Mouse (Mus musculus) heart, embryonic 10.5 days (tissue): ENCODE data around the gene Hist1h2ab. TPM values are rescaled to one million over a fixed set of nuclear protein-coding genes. Genes with fewer than 3 reads are reported as not detected.

Experiments
- DNase-seq: peaks from one replicate; pipeline ENCODE4 v3.0.0-alpha.2; 2017; ENCODE audit warnings: low spot score
- H3K27ac ChIP-seq: fragments of 300-500 bp; sonication (generic); 2 replicates; pipeline ENCODE4 v1.5.1; 2016; ENCODE audit warnings: mild to moderate bottlenecking
- H3K27me3 ChIP-seq: fragments of 300-500 bp; sonication (generic); 2 replicates; pipeline ENCODE4 v1.6.1; 2016; ENCODE audit warnings: mild to moderate bottlenecking; ENCODE audit not compliant: poor library complexity, insufficient read depth, severe bottlenecking
- H3K36me3 ChIP-seq: fragments of 300-500 bp; sonication (generic); 2 replicates; pipeline ENCODE4 v1.6.1; 2016; ENCODE audit warnings: mild to moderate bottlenecking, moderate library complexity
- H3K4me1 ChIP-seq: fragments of 300-500 bp; sonication (generic); 2 replicates; pipeline ENCODE4 v1.6.1; 2016; ENCODE audit warnings: mild to moderate bottlenecking
- H3K4me3 ChIP-seq: fragments of 300-500 bp; sonication (generic); 2 replicates; pipeline ENCODE4 v1.5.1; 2016; ENCODE audit warnings: mild to moderate bottlenecking, moderate library complexity
- H3K9me3 ChIP-seq: fragments of 300-500 bp; sonication (generic); 2 replicates; pipeline ENCODE4 v1.6.1; 2016; ENCODE audit warnings: mild to moderate bottlenecking, moderate library complexity
- WGBS: fragments of 180-500 bp; shearing (Covaris S2); methylation state at CpG from one replicate; pipeline ENCODE4 v1.1.7; 2016; 5-methylcytosine and 5-hydroxymethylcytosine counted together
- polyA plus RNA-seq: library from polyadenylated mRNA; unstranded; fragments of >200 nt; fragmentation: Nextera tagmentation; extraction: Ambion mirVana; gene quantifications from 2 replicates; pipeline ENCODE4 v1.2.1, GENCODE M21; 2016

The Hist1h2ab gene
- polyA plus RNA-seq, 1 experiment from 2014 or later = 23.3 TPM

DNA sequence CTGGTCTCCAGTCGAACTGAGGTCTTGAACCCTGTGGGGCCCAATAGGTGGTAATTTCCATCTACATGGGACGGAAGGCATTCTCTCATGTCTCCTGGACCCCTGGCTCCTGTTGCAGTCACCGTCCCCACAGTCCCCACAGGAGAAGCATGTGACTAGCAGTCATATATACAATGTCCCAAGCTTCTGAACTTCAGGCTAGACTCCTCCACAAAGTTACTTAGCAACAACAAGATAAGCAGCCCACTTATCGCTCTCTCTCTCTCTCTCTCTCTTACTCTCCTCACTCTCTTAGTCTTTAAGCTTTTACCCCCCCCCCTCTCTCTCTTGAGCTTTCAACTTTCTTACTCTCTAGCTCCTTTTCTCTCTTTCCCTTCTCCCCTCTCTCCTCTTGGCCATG lies 26.7 kb upstream of the Hist1h2ab start:
- DNase-seq = no peak
- peak overlapping the region; percentile 73; the same call in 1 of the 2 replicates for H3K27ac ChIP-seq

GRCm38 (mm10) chr13:23725213-23725612 lies 25.7 kb upstream of the Hist1h2ab start:
- 63% methylated on average over 1 of the region's 1 CpGs for WGBS
- no peaks in the 10 kb centered on the region for H3K9me3 ChIP-seq
- H3K27me3 ChIP-seq = no peaks in the 10 kb centered on the region
- H3K4me3 ChIP-seq = no peak overlapping the region
- H3K27ac ChIP-seq = peak overlapping the region; percentile 73; the same call in 1 of the 2 replicates
- H3K36me3 ChIP-seq = no peaks in the 10 kb centered on the region
- DNase-seq = no peak
- H3K4me1 ChIP-seq = peaks cover 15% of the 10 kb centered on the region

More for the DNA sequence above, 26.7 kb upstream of the Hist1h2ab start:
- WGBS = 42% methylated on average over 4 of the region's 4 CpGs
- Histone ChIP-seq H3K36me3 (no peaks in the 10 kb centered on the region), H3K9me3 (no peaks in the 10 kb centered on the region), H3K27me3 (no peaks in the 10 kb centered on the region), H3K4me3 (no peak overlapping the region), H3K4me1 (peaks cover 15% of the 10 kb centered on the region)

- Histone ChIP-seq H3K36me3 (no peaks in the 10 kb centered on the region), H3K4me1 (peaks cover 18% of the 10 kb centered on the region), H3K9me3 (no peaks in the 10 kb centered on the region), H3K27ac (no peak overlapping the region), H3K4me3 (no peak overlapping the region), H3K27me3 (no peaks in the 10 kb centered on the region)
- no peak for DNase-seq
- 71% methylated on average over 18 of the region's 18 CpGs for WGBS
Observed at GRCm38 (mm10) chr13:23728472-23729191, 22.3 kb upstream of the Hist1h2ab start.

DNA sequence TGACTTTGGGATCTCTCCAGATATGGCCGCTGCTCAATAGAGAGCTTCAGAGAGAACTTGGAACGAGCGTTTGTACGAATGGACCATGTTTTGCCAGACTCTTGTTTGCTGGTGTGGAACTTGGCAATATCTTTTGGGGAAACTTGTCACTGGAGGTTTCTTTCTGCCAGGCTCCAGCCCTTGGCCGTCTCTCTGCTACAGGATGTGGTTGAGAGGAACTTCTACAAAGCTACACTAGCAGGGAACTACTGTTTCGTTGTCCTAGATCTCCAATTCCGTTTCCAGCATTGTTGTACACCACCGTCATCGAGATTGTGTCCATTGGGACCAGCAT lies 21.8 kb upstream of the Hist1h2ab start:
- Histone ChIP-seq H3K36me3 (no peaks in the 10 kb centered on the region), H3K4me3 (no peak overlapping the region), H3K27ac (no peak overlapping the region), H3K4me1 (peaks cover 13% of the 10 kb centered on the region), H3K27me3 (no peaks in the 10 kb centered on the region), H3K9me3 (no peaks in the 10 kb centered on the region)
- no peak for DNase-seq
- 91% methylated on average over 9 of the region's 9 CpGs for WGBS

DNA sequence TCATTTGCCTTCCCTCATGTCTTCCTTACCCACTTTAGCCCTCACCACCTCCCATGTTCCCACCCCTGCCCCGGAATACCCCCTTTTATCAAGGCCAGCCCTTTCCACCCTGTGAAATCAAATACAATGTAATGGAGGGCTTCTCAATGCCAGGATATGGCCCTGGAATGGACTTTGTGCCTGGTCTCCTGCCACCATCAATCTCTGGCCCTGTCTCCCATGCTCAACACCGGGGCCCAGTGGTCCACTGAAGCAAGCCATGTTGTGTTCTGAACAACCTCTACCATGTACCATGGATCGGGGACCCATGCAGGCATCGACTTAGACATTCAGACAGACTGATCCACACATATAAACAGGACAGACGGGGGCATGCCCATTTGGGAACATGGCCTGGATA lies 21.2 kb upstream of the Hist1h2ab start:
- no peaks in the 10 kb centered on the region for H3K36me3 ChIP-seq
- H3K4me3 ChIP-seq = no peak overlapping the region
- no peak overlapping the region for H3K27ac ChIP-seq
- no peaks in the 10 kb centered on the region for H3K27me3 ChIP-seq
- DNase-seq = no peak
- no peaks in the 10 kb centered on the region for H3K9me3 ChIP-seq
- WGBS = 92% methylated on average over 5 of the region's 5 CpGs
- peaks cover 8% of the 10 kb centered on the region for H3K4me1 ChIP-seq

GRCm38 (mm10) chr13:23730479-23730878 lies 20.4 kb upstream of the Hist1h2ab start:
- 20% methylated on average over 8 of the region's 8 CpGs for WGBS
- Histone ChIP-seq H3K4me1 (peaks cover 4% of the 10 kb centered on the region), H3K27ac (no peak overlapping the region; the same call in 1 of the 2 replicates), H3K36me3 (no peaks in the 10 kb centered on the region), H3K9me3 (no peaks in the 10 kb centered on the region), H3K27me3 (no peaks in the 10 kb centered on the region), H3K4me3 (no peak overlapping the region)
- peak; percentile 82 for DNase-seq

- no peak for DNase-seq
- 23% methylated on average over 8 of the region's 8 CpGs for WGBS
- Histone ChIP-seq H3K4me3 (no peak overlapping the region), H3K36me3 (no peaks in the 10 kb centered on the region), H3K27ac (no peak overlapping the region), H3K4me1 (peaks cover 4% of the 10 kb centered on the region), H3K9me3 (no peaks in the 10 kb centered on the region), H3K27me3 (no peaks in the 10 kb centered on the region)
Observed at GRCm38 (mm10) chr13:23732156-23732804, 18.6 kb upstream of the Hist1h2ab start.

DNA sequence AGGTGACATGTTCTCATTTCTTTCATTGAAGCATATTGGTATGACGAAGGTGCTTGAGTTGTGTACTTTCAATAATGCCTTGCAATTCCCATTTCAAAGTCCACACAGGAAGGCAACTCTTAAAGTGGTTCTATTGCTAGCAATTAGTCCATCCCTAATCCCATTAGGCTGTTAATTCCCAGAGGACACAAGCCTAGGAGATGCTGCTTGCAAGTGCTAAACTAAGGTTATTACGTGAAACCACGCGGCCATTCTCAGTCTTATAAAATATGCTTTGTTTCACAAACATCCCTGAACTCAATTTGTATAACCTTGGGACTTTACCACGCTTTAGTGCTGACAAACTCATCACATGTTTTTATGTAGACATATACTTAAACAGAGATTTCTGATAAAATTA lies 13.8 kb upstream of the Hist1h2ab start:
- H3K4me3 ChIP-seq = no peak overlapping the region
- peak overlapping the region; percentile 93; the same call in 1 of the 2 replicates for H3K27ac ChIP-seq
- no peaks in the 10 kb centered on the region for H3K27me3 ChIP-seq
- no peaks in the 10 kb centered on the region for H3K9me3 ChIP-seq
- no peak for DNase-seq
- H3K36me3 ChIP-seq = no peaks in the 10 kb centered on the region
- peaks cover 5% of the 10 kb centered on the region; the same call in 1 of the 2 replicates for H3K4me1 ChIP-seq
- 86% methylated on average over 5 of the region's 5 CpGs for WGBS

GRCm38 (mm10) chr13:23738041-23738440 lies 12.9 kb upstream of the Hist1h2ab start:
- H3K4me3 ChIP-seq = peak overlapping the region; percentile 65
- H3K27ac ChIP-seq = peak overlapping the region; percentile 93
- H3K4me1 ChIP-seq = peaks cover 5% of the 10 kb centered on the region; the same call in 1 of the 2 replicates
- H3K27me3 ChIP-seq = no peaks in the 10 kb centered on the region
- no peaks in the 10 kb centered on the region for H3K9me3 ChIP-seq
- no peak for DNase-seq
- WGBS = 27% methylated on average over 4 of the region's 4 CpGs
- no peaks in the 10 kb centered on the region for H3K36me3 ChIP-seq

DNA sequence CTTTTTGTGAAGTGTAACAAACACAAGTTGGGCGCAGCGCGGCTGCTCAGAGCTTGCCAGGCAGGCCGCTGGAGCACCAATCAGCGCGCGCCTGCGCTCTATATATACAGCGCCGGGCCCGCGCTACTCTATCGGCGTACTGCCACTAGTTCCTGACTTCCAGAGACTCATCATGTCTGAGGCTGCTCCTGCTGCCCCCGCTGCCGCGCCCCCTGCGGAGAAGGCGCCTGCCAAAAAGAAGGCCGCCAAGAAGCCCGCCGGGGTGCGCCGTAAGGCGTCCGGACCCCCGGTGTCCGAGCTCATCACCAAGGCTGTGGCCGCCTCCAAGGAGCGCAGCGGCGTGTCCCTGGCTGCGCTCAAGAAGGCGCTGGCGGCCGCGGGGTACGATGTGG lies 12.3 kb upstream of the Hist1h2ab start, which contains the start of gene Hist1h1c:
Gene Hist1h1c, plus strand, starts transcription at position 132 of the 392 bp plus-strand sequence.
- under 1% methylated on average over 38 of the region's 38 CpGs for WGBS
- Histone ChIP-seq H3K27ac (peak within 1 kb of the TSS; percentile 93), H3K9me3 (no peaks in the 10 kb centered on the region), H3K27me3 (no peaks in the 10 kb centered on the region), H3K4me1 (peaks cover 5% of the 10 kb centered on the region; the same call in 1 of the 2 replicates), H3K4me3 (peak within 1 kb of the TSS; percentile 65), H3K36me3 (no peaks in the 10 kb centered on the region)
- DNase-seq = peak; percentile 96

DNA sequence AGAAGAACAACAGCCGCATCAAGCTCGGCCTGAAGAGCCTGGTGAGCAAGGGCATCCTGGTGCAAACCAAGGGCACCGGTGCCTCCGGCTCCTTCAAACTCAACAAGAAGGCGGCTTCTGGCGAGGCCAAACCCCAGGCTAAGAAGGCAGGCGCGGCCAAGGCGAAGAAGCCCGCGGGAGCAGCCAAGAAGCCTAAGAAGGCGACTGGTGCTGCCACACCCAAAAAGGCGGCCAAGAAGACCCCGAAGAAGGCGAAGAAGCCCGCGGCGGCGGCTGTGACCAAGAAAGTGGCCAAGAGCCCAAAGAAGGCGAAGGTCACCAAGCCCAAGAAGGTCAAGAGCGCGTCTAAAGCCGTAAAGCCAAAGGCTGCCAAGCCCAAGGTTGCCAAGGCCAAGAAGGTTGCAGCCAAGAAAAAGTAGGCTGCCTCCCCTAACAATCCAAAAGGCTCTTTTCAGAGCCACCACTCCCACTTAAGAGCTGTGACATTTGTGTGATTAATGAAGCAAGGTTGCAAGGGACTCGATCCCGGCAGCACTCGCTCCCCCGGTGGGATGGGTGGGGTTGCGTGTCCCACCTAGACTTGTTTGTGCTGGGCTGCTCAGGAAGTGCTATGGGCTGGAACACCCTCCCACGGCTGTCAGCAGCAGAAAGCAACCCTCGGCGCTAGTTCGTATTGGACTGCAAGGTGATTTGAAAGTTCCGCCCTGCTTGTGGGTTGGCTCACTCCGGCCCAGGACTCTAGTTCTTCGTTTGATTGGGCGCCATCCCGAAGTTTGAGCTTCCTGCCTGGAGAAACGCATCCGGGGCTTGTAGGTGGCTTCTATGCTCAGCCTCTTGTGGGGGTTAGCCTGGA lies 11.6 kb upstream of the Hist1h2ab start:
- Histone ChIP-seq H3K36me3 (no peaks in the 10 kb centered on the region), H3K27me3 (no peaks in the 10 kb centered on the region), H3K4me3 (peak overlapping the region; percentile 65), H3K4me1 (peaks cover 6% of the 10 kb centered on the region; the same call in 1 of the 2 replicates), H3K9me3 (no peaks in the 10 kb centered on the region), H3K27ac (peak overlapping the region; percentile 93)
- WGBS = under 1% methylated on average over 39 of the region's 39 CpGs
- DNase-seq = peak; percentile 96

- peak overlapping the region; percentile 93 for H3K27ac ChIP-seq
- no peaks in the 10 kb centered on the region for H3K27me3 ChIP-seq
- H3K9me3 ChIP-seq = no peaks in the 10 kb centered on the region
- H3K36me3 ChIP-seq = no peaks in the 10 kb centered on the region
- peak overlapping the region; percentile 65 for H3K4me3 ChIP-seq
- H3K4me1 ChIP-seq = peaks cover 9% of the 10 kb centered on the region; the same call in 1 of the 2 replicates
- no peak for DNase-seq
- WGBS = under 1% methylated on average over 14 of the region's 14 CpGs
Observed at GRCm38 (mm10) chr13:23739922-23740252, 11.0 kb upstream of the Hist1h2ab start.
